Mouse (Mus musculus) neural tube, embryonic 11.5 days (tissue): ENCODE results near the gene Mvp. TPM values are rescaled to one million over a fixed set of nuclear protein-coding genes. Genes with fewer than 3 reads are reported as not detected.

Experiments
- ATAC-seq: fragments of 200-750 bp; cut with Nextera tagmentation; 2 replicates; pipeline ENCODE4 v1.8.0; 2017; ENCODE audit warnings: moderate number of reproducible peaks, mild to moderate bottlenecking, moderate TSS enrichment, moderate library complexity; ENCODE audit not compliant: insufficient read depth, low FRiP score, low TSS enrichment
- DNase-seq: peaks from one replicate; pipeline ENCODE4 v3.0.0-alpha.2; 2015; ENCODE audit warnings: low spot score
- H3K27ac ChIP-seq: fragments of 300-500 bp; sonication (generic); 2 replicates; pipeline ENCODE4 v1.5.1; 2014; ENCODE audit warnings: low read depth, mild to moderate bottlenecking, low read length
- H3K27me3 ChIP-seq: fragments of 300-500 bp; sonication (generic); 2 replicates; pipeline ENCODE4 v1.6.1; 2014; ENCODE audit warnings: mild to moderate bottlenecking, low read length, mixed read lengths; ENCODE audit not compliant: control insufficient read depth, insufficient read depth
- H3K36me3 ChIP-seq: fragments of 300-500 bp; sonication (generic); 2 replicates; pipeline ENCODE4 v1.6.1; 2014; ENCODE audit warnings: mild to moderate bottlenecking, low read length, moderate library complexity, mixed read lengths; ENCODE audit not compliant: control insufficient read depth, insufficient read depth
- H3K4me1 ChIP-seq: fragments of 300-500 bp; sonication (generic); 2 replicates; pipeline ENCODE4 v1.6.1; 2014; ENCODE audit warnings: low read length, mixed read lengths; ENCODE audit not compliant: control insufficient read depth, insufficient read depth
- H3K4me2 ChIP-seq: fragments of 300-500 bp; sonication (generic); 2 replicates; pipeline ENCODE4 v1.6.1; 2014; ENCODE audit warnings: low read depth, mild to moderate bottlenecking, moderate library complexity
- H3K4me3 ChIP-seq: fragments of 300-500 bp; sonication (generic); 2 replicates; pipeline ENCODE4 v1.5.1; 2014; ENCODE audit warnings: low read depth, low read length
- H3K9ac ChIP-seq: fragments of 300-500 bp; sonication (generic); 2 replicates; pipeline ENCODE4 v1.6.1; 2014; ENCODE audit warnings: mild to moderate bottlenecking, low read length
- H3K9me3 ChIP-seq: fragments of 300-500 bp; sonication (generic); 2 replicates; pipeline ENCODE4 v1.6.1; 2016; ENCODE audit warnings: low read length; ENCODE audit not compliant: control insufficient read depth
- WGBS: fragments of 180-500 bp; shearing (Covaris S2); extraction: QIAGEN DNeasy Blood & Tissue Kit; methylation state at CpG from one replicate; pipeline ENCODE4 v1.1.7; 2014; 5-methylcytosine and 5-hydroxymethylcytosine counted together
- polyA plus RNA-seq: library from polyadenylated mRNA; unstranded; fragments of >200 nt; fragmentation: Nextera tagmentation; extraction: Ambion mirVana; gene quantifications from 2 replicates; pipeline ENCODE4 v1.2.1, GENCODE M21; 2014

Mvp gene
- polyA plus RNA-seq, 1 experiment from 2014 or later: 4.2 TPM

GRCm38 (mm10) chr7:126986319-126986718 lies 28.1 kb downstream of the Mvp start:
- no peak for ATAC-seq
- no peaks in the 10 kb centered on the region for H3K27me3 ChIP-seq
- WGBS: 44% methylated on average over 9 of the region's 9 CpGs
- H3K4me2 ChIP-seq: no peak overlapping the region
- DNase-seq: no peak
- no peaks in the 10 kb centered on the region for H3K9me3 ChIP-seq
- no peaks in the 10 kb centered on the region for H3K36me3 ChIP-seq
- no peak overlapping the region for H3K9ac ChIP-seq
- no peaks in the 10 kb centered on the region for H3K4me1 ChIP-seq
- no peak overlapping the region for H3K4me3 ChIP-seq
- no peak overlapping the region for H3K27ac ChIP-seq

- no peak overlapping the region for H3K4me3 ChIP-seq
- no peaks in the 10 kb centered on the region for H3K27me3 ChIP-seq
- H3K9ac ChIP-seq: no peak overlapping the region
- no peak for ATAC-seq
- 0 out of 2 replicates have a peak, but pooled peaks cover under 1% of the 10 kb centered on the region for H3K36me3 ChIP-seq
- no peak overlapping the region for H3K4me2 ChIP-seq
- no peaks in the 10 kb centered on the region for H3K9me3 ChIP-seq
- no peaks in the 10 kb centered on the region for H3K4me1 ChIP-seq
- WGBS: 45% methylated on average over 10 of the region's 10 CpGs
- DNase-seq: no peak
- no peak overlapping the region for H3K27ac ChIP-seq
These were observed 29.6 kb downstream of the Mvp start for GRCm38 (mm10) chr7:126984667-126985444.

GRCm38 (mm10) chr7:126983113-126983512 lies 31.3 kb downstream of the Mvp start:
- Histone ChIP-seq H3K4me2 (no peak overlapping the region), H3K4me1 (no peaks in the 10 kb centered on the region), H3K9ac (no peak overlapping the region), H3K27ac (no peak overlapping the region), H3K36me3 (0 out of 2 replicates have a peak, but pooled peaks cover 6% of the 10 kb centered on the region), H3K4me3 (no peak overlapping the region), H3K9me3 (no peaks in the 10 kb centered on the region), H3K27me3 (no peaks in the 10 kb centered on the region)
- ATAC-seq (no peak), DNase-seq (no peak)
- 87% methylated on average over 7 of the region's 7 CpGs for WGBS

GRCm38 (mm10) chr7:126982054-126982453 lies 32.4 kb downstream of the Mvp start:
- Histone ChIP-seq H3K36me3 (0 out of 2 replicates have a peak, but pooled peaks cover 6% of the 10 kb centered on the region), H3K4me1 (peaks cover 3% of the 10 kb centered on the region; the same call in 1 of the 2 replicates), H3K27me3 (no peaks in the 10 kb centered on the region), H3K4me2 (no peak overlapping the region), H3K4me3 (no peak overlapping the region), H3K9me3 (no peaks in the 10 kb centered on the region), H3K9ac (no peak overlapping the region), H3K27ac (no peak overlapping the region)
- no peak for DNase-seq
- no peak for ATAC-seq
- WGBS: 94% methylated on average over 4 of the region's 4 CpGs

GRCm38 (mm10) chr7:126981601-126982000 lies 32.8 kb downstream of the Mvp start:
- WGBS: 91% methylated on average over 2 of the region's 2 CpGs
- no peaks in the 10 kb centered on the region for H3K27me3 ChIP-seq
- no peak overlapping the region for H3K9ac ChIP-seq
- H3K27ac ChIP-seq: no peak overlapping the region
- no peaks in the 10 kb centered on the region for H3K9me3 ChIP-seq
- H3K4me2 ChIP-seq: no peak overlapping the region
- H3K4me1 ChIP-seq: peaks cover 6% of the 10 kb centered on the region; the same call in 1 of the 2 replicates
- H3K36me3 ChIP-seq: 0 out of 2 replicates have a peak, but pooled peaks cover 6% of the 10 kb centered on the region
- ATAC-seq (no peak), DNase-seq (no peak)
- H3K4me3 ChIP-seq: no peak overlapping the region

- H3K9me3 ChIP-seq: no peaks in the 10 kb centered on the region
- no peak overlapping the region for H3K9ac ChIP-seq
- H3K4me1 ChIP-seq: peaks cover 6% of the 10 kb centered on the region; the same call in 1 of the 2 replicates
- WGBS: 91% methylated on average over 6 of the region's 6 CpGs
- no peak overlapping the region for H3K4me3 ChIP-seq
- 0 out of 2 replicates have a peak, but pooled peaks cover 6% of the 10 kb centered on the region for H3K36me3 ChIP-seq
- no peak overlapping the region for H3K27ac ChIP-seq
- DNase-seq (no peak), ATAC-seq (no peak)
- no peaks in the 10 kb centered on the region for H3K27me3 ChIP-seq
- H3K4me2 ChIP-seq: no peak overlapping the region
These were observed 35.6 kb downstream of the Mvp start for GRCm38 (mm10) chr7:126978841-126979240.

GRCm38 (mm10) chr7:126976878-126977459 lies 37.5 kb downstream of the Mvp start:
- Histone ChIP-seq H3K27me3 (no peaks in the 10 kb centered on the region), H3K9ac (peak overlapping the region; percentile 96), H3K27ac (no peak overlapping the region), H3K9me3 (no peaks in the 10 kb centered on the region), H3K36me3 (0 out of 2 replicates have a peak, but pooled peaks cover 6% of the 10 kb centered on the region), H3K4me2 (peak overlapping the region; percentile 89), H3K4me1 (peaks cover 6% of the 10 kb centered on the region; the same call in 1 of the 2 replicates), H3K4me3 (peak overlapping the region; percentile 94)
- WGBS: 29% methylated on average over 14 of the region's 14 CpGs
- no peak for ATAC-seq
- DNase-seq: no peak

- under 1% methylated on average over 55 of the region's 55 CpGs for WGBS
- no peaks in the 10 kb centered on the region for H3K27me3 ChIP-seq
- peak within 1 kb of the TSS; percentile 96 for H3K9ac ChIP-seq
- 0 out of 2 replicates have a peak, but pooled peaks cover 6% of the 10 kb centered on the region for H3K36me3 ChIP-seq
- H3K4me2 ChIP-seq: peak within 1 kb of the TSS; percentile 89
- H3K27ac ChIP-seq: peak within 1 kb of the TSS; percentile 92
- peak; percentile 98 for DNase-seq
- H3K9me3 ChIP-seq: no peaks in the 10 kb centered on the region
- peaks cover 6% of the 10 kb centered on the region; the same call in 1 of the 2 replicates for H3K4me1 ChIP-seq
- peak; percentile 90 for ATAC-seq
- peak within 1 kb of the TSS; percentile 94 for H3K4me3 ChIP-seq
These were observed 38.2 kb downstream of the Mvp start, which contains the start of gene Cdiptos for GRCm38 (mm10) chr7:126975950-126976866. Gene Cdiptos (minus strand): TSS chr7:126976098.
